ENCODE assay signal across 12 mouse cellular contexts in the genomic region with DNA sequence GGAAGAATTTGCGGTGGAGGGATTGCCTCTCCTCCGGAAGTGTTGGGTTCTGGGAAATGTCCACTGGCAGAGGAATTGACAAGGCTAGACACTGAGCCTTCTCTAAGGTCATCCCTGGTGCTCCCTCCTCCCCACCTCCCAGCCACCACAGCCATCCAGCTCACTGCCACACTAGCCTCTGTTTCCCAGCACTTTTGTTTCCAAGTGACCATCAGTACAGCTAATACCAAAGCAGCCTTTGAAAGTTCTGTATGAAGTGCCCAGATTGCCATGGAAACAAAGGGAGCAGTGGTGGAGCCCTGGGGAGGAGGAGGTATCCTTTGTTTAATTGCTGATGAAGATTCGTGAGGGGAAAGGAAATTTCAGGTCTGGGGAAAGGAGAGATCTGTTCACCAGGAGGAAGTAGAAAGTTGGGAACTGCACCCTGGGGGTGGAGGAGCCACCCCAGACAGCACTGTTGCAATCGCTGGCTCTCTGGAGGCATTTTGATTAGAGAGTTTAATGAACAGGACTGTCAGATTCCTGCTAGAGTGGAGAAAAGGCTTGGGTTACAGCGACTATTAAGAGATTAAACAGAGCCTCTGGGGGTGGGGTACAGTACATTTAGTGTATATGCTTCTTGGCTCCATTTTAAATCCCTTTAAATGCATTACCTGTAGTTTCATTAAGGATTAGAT. TPM values are rescaled to one million over a fixed set of nuclear protein-coding genes. Genes with fewer than 3 reads are reported as not detected.
DNase-seq lines count a peak whose midpoint lies in the region; ATAC-seq and TF ChIP-seq lines count a peak whose summit lies in the region.
"Had no signal": no experiment of that assay in that cellular context is flagged by ENCODE, and none has a peak within 500 bp of the region (broad histone marks: within the 10 kb centered on the region; RNA-seq: fewer than 3 reads in every experiment).

No protein-coding gene starts in this region.

- DNase-seq in heart, adult 2 months = no peak
- peak; percentile 47 for DNase-seq in embryo, embryonic 11 days
- DNase-seq in midbrain, embryonic 14.5 days = peak; percentile 76
- DNase-seq in spleen, postnatal 14 days (ENCODE audit: low spot score in 2 of 2) = no peak
- no peak for DNase-seq in thymus, postnatal 4 days
- no peak for DNase-seq in cerebellum, postnatal 14 days
- DNase-seq: layer of hippocampus, adult 9-11 months had no signal

- H3K27me3 ChIP-seq in heart, embryonic 12.5 days (replicated peaks) = no peaks in the 10 kb centered on the region
- H3K27me3 ChIP-seq in heart, adult 2 months (ENCODE audit: control insufficient read depth, insufficient read depth, low read length) = no peaks in the 10 kb centered on the region
- H3K27me3 ChIP-seq in forebrain, embryonic 16.5 days (replicated peaks; ENCODE audit: control insufficient read depth, insufficient read depth, low read length) = no peaks in the 10 kb centered on the region
- no peaks in the 10 kb centered on the region for H3K27me3 ChIP-seq in midbrain, embryonic 14.5 days (ENCODE audit: control insufficient read depth, insufficient read depth, low read length)
- H3K27me3 ChIP-seq: limb, embryonic 15.5 days had no signal

- no peaks in the 10 kb centered on the region for H3K9me3 ChIP-seq in heart, embryonic 12.5 days (replicated peaks)
- no peaks in the 10 kb centered on the region for H3K9me3 ChIP-seq in forebrain, embryonic 16.5 days (ENCODE audit: control insufficient read depth, low read length)
- no peaks in the 10 kb centered on the region for H3K9me3 ChIP-seq in midbrain, embryonic 14.5 days (ENCODE audit: control insufficient read depth, low read length)
- H3K9me3 ChIP-seq: limb, embryonic 15.5 days had no signal

- TF ChIP-seq CTCF in heart, adult 2 months (IDR thresholded peaks at IDR 0.05) = no peak

- no peak overlapping the region for H3K4me3 ChIP-seq in heart, embryonic 12.5 days
- no peak overlapping the region for H3K4me3 ChIP-seq in heart, adult 2 months
- H3K4me3 ChIP-seq in forebrain, embryonic 16.5 days (replicated peaks; ENCODE audit: low read length) = no peak overlapping the region
- H3K4me3 ChIP-seq in midbrain, embryonic 14.5 days (replicated peaks; ENCODE audit: low read depth, low read length) = no peak overlapping the region
- H3K4me3 ChIP-seq: erythroblast, embryonic 14.5 days; limb, embryonic 15.5 days had no signal

- H3K27ac ChIP-seq in heart, embryonic 12.5 days (ENCODE audit: poor library complexity, severe bottlenecking) = peak overlapping the region; percentile 40; the same call in 1 of the 2 replicates
- H3K27ac ChIP-seq in heart, adult 2 months = no peak overlapping the region
- no peak overlapping the region for H3K27ac ChIP-seq in forebrain, embryonic 16.5 days (ENCODE audit: low read length)
- H3K27ac ChIP-seq in midbrain, embryonic 14.5 days (replicated peaks; ENCODE audit: low read depth, low read length) = peak overlapping the region; percentile 39; the same call in 1 of the 2 replicates
- H3K27ac ChIP-seq: limb, embryonic 15.5 days had no signal

- WGBS in heart, embryonic 12.5 days = 17% methylated on average over 5 of the region's 5 CpGs
- WGBS in heart, adult 2 months = 26% methylated on average over 5 of the region's 5 CpGs
- WGBS in forebrain, embryonic 16.5 days = 13% methylated on average over 5 of the region's 5 CpGs
- WGBS in midbrain, embryonic 14.5 days = 22% methylated on average over 5 of the region's 5 CpGs

- TF ChIP-seq EP300 in heart, adult 2 months (IDR thresholded peaks at IDR 0.05; ENCODE audit: insufficient read depth, low read depth, low read length) = no peak

- H3K9ac ChIP-seq in heart, embryonic 12.5 days = no peak overlapping the region
- H3K9ac ChIP-seq in heart, adult 2 months (ENCODE audit: low read depth, low read length) = no peak overlapping the region
- no peak overlapping the region for H3K9ac ChIP-seq in forebrain, embryonic 16.5 days (replicated peaks; ENCODE audit: low read depth, low read length)
- no peak overlapping the region for H3K9ac ChIP-seq in midbrain, embryonic 14.5 days (replicated peaks; ENCODE audit: low read length)
- H3K9ac ChIP-seq: limb, embryonic 15.5 days had no signal

- intact Hi-C loops in heart, adult 2 months (cut with DNase I) = no loop called here

- H3K79me2 ChIP-seq in heart, adult 2 months (replicated peaks; ENCODE audit: control insufficient read depth, insufficient read depth, low read length) = no peaks in the 10 kb centered on the region

- no peaks in the 10 kb centered on the region for H3K36me3 ChIP-seq in heart, embryonic 12.5 days
- H3K36me3 ChIP-seq in heart, adult 2 months (ENCODE audit: control insufficient read depth, insufficient read depth, low read length) = no peaks in the 10 kb centered on the region
- no peaks in the 10 kb centered on the region for H3K36me3 ChIP-seq in forebrain, embryonic 16.5 days (ENCODE audit: control insufficient read depth, insufficient read depth)
- H3K36me3 ChIP-seq in midbrain, embryonic 14.5 days (ENCODE audit: control insufficient read depth, insufficient read depth, low read length) = no peaks in the 10 kb centered on the region
- H3K36me3 ChIP-seq: limb, embryonic 15.5 days had no signal

- ATAC-seq in heart, embryonic 12.5 days (ENCODE audit: insufficient number of reproducible peaks, low FRiP score) = no peak
- peak; percentile 62 for ATAC-seq in forebrain, embryonic 16.5 days
- peak; percentile 34 for ATAC-seq in midbrain, embryonic 14.5 days (ENCODE audit: low FRiP score, low TSS enrichment)

- no peak overlapping the region for H3K4me2 ChIP-seq in heart, embryonic 12.5 days
- H3K4me2 ChIP-seq in forebrain, embryonic 16.5 days (ENCODE audit: low read length) = no peak overlapping the region
- no peak overlapping the region for H3K4me2 ChIP-seq in midbrain, embryonic 14.5 days (ENCODE audit: low read length)
- H3K4me2 ChIP-seq: limb, embryonic 15.5 days had no signal

- peaks cover 16% of the 10 kb centered on the region for H3K4me1 ChIP-seq in heart, embryonic 12.5 days (replicated peaks)
- H3K4me1 ChIP-seq in heart, adult 2 months (ENCODE audit: control insufficient read depth, insufficient read depth, low read length) = no peaks in the 10 kb centered on the region
- peaks cover 17% of the 10 kb centered on the region for H3K4me1 ChIP-seq in forebrain, embryonic 16.5 days (replicated peaks; ENCODE audit: control insufficient read depth, insufficient read depth, low read length)
- H3K4me1 ChIP-seq in midbrain, embryonic 14.5 days (ENCODE audit: control insufficient read depth, insufficient read depth, low read length) = peaks cover 20% of the 10 kb centered on the region

- no peak for TF ChIP-seq POLR2A in heart, adult 2 months (IDR thresholded peaks at IDR 0.05; ENCODE audit: insufficient read depth, low read depth, low read length)

RNA-seq across cellular contexts. Expression of gene Ccdc3, which starts 20.6 kb away (rescaled TPM):
- 14.2 and 16.2 TPM in 2 replicates for polyA plus RNA-seq in heart, embryonic 12.5 days (2016; fragmentation: Nextera tagmentation; extraction: Ambion mirVana)
- total RNA-seq in heart, adult 2 months (2021) = 1 to 10 TPM; 3.9 to 4.0 TPM
- polyA plus RNA-seq in heart, adult 2 months (2012; rRNA removed) = 5.0 and 6.6 TPM in 2 replicates
- polyA plus RNA-seq in forebrain, embryonic 16.5 days (2015; fragmentation: Nextera tagmentation; extraction: Ambion mirVana) = 3.0 and 3.6 TPM in 2 replicates
- 5.0 and 7.8 TPM in 2 replicates for polyA plus RNA-seq in midbrain, embryonic 14.5 days (2014; fragmentation: Nextera tagmentation; extraction: Ambion mirVana)
- total RNA-seq: megakaryocyte progenitor cell, adult 5-6 weeks had no signal

RNA-seq across cellular contexts. Expression of gene Optn, which starts 53.1 kb away (rescaled TPM):
- 17.1 and 17.5 TPM in 2 replicates for polyA plus RNA-seq in heart, embryonic 12.5 days (2016; fragmentation: Nextera tagmentation; extraction: Ambion mirVana)
- 10 to 100 TPM; 76.3 to 100.0 TPM for total RNA-seq in heart, adult 2 months (2021)
- polyA plus RNA-seq in heart, adult 2 months (2012; rRNA removed) = 16.5 and 18.6 TPM in 2 replicates
- polyA plus RNA-seq in forebrain, embryonic 16.5 days (2015; fragmentation: Nextera tagmentation; extraction: Ambion mirVana) = 7.4 and 8.0 TPM in 2 replicates
- polyA plus RNA-seq in midbrain, embryonic 14.5 days (2014; fragmentation: Nextera tagmentation; extraction: Ambion mirVana) = 12.1 and 13.6 TPM in 2 replicates

Comparison
In these comparisons a context has a peak if more than half of its experiments do, and no peak if none do; other contexts are left out.
1. H3K27ac ChIP-seq: peak in heart, embryonic 12.5 days (single experiment) and midbrain, embryonic 14.5 days (single experiment); none in heart, adult 2 months (single experiment) and forebrain, embryonic 16.5 days (single experiment).
2. DNase-seq: peak in embryo, embryonic 11 days (single experiment) and midbrain, embryonic 14.5 days (single experiment); none in heart, adult 2 months (0 of 2), spleen, postnatal 14 days (0 of 2), thymus, postnatal 4 days (single experiment) and cerebellum, postnatal 14 days (0 of 2).